Mouse (Mus musculus) thymus, postnatal 10 days (tissue): ENCODE results near the gene Irf8.

Experiments used
- DNase-seq, 2 experiments: peaks; one replicate each; pipeline ENCODE4 v3.0.0; 2021; ENCODE audit warnings: low spot score in 2 of 2

The Irf8 gene

GRCm38 (mm10) chr8:120747286-120747685 is 11.1 kb downstream of the Irf8 start:
- DNase-seq = no peak

- peak; percentile 64 to 65 for DNase-seq
These were observed 14.5 kb downstream of the Irf8 start for GRCm38 (mm10) chr8:120750616-120751015.

GRCm38 (mm10) chr8:120751226-120752081 is 15.3 kb downstream of the Irf8 start:
- peak; percentile 59 to 71 for DNase-seq

- DNase-seq = peak; percentile 44 to 46
These were observed 15.9 kb downstream of the Irf8 start for GRCm38 (mm10) chr8:120752082-120752452.

- no peak for DNase-seq
These were observed 17.3 kb downstream of the Irf8 start for GRCm38 (mm10) chr8:120753476-120753875.

- DNase-seq = no peak
These were observed 19.4 kb downstream of the Irf8 start for GRCm38 (mm10) chr8:120755306-120756297.

- no peak for DNase-seq
These were observed 21.8 kb downstream of the Irf8 start for GRCm38 (mm10) chr8:120758005-120758404.

- DNase-seq = no peak
These were observed 23.7 kb downstream of the Irf8 start for GRCm38 (mm10) chr8:120759847-120760246.

- no peak for DNase-seq
These were observed 24.4 kb downstream of the Irf8 start for GRCm38 (mm10) chr8:120760341-120761215.

- no peak for DNase-seq
These were observed 27.1 kb downstream of the Irf8 start for GRCm38 (mm10) chr8:120763267-120763666.

- no peak for DNase-seq
These were observed 28.5 kb downstream of the Irf8 start for GRCm38 (mm10) chr8:120764638-120765037.

- no peak for DNase-seq
These were observed 30.5 kb downstream of the Irf8 start for GRCm38 (mm10) chr8:120766622-120767021.

GRCm38 (mm10) chr8:120768454-120769218 is 32.5 kb downstream of the Irf8 start:
- DNase-seq = no peak

GRCm38 (mm10) chr8:120777184-120777583 is 41.0 kb downstream of the Irf8 start:
- DNase-seq = no peak

GRCm38 (mm10) chr8:120777732-120778131 is 41.6 kb downstream of the Irf8 start:
- no peak for DNase-seq

GRCm38 (mm10) chr8:120779106-120779505 is 42.9 kb downstream of the Irf8 start:
- DNase-seq = no peak

- no peak for DNase-seq
These were observed 47.6 kb downstream of the Irf8 start for GRCm38 (mm10) chr8:120783781-120784180.

- no peak for DNase-seq
These were observed 50.6 kb downstream of the Irf8 start for GRCm38 (mm10) chr8:120786753-120787152.

- DNase-seq = no peak
These were observed 51.5 kb downstream of the Irf8 start for GRCm38 (mm10) chr8:120787631-120788030.

GRCm38 (mm10) chr8:120792710-120793109 is 56.6 kb downstream of the Irf8 start:
- no peak for DNase-seq
